Mouse (Mus musculus) olfactory bulb, adult 2 months (tissue): ENCODE measurements around the gene Rnft2. TPM values are rescaled to one million over a fixed set of nuclear protein-coding genes. Genes with fewer than 3 reads are reported as not detected.
A peak's percentile ranks its signal among the peaks of the same experiment; 100 is the strongest.

Experiments
- H3K27ac ChIP-seq: fragments of 200-500 bp; 2 replicates; pipeline ENCODE4 v1.5.1; 2012; ENCODE audit warnings: low read depth, low read length; ENCODE audit not compliant: insufficient read depth
- H3K4me1 ChIP-seq: fragments of 200-500 bp; 2 replicates; pipeline ENCODE4 v1.6.1; 2012; ENCODE audit warnings: low read length; ENCODE audit not compliant: control insufficient read depth, insufficient read depth
- H3K4me3 ChIP-seq: fragments of 200-500 bp; 2 replicates; pipeline ENCODE4 v1.5.1; 2012; ENCODE audit warnings: mild to moderate bottlenecking, low read depth, low read length, moderate library complexity; ENCODE audit not compliant: insufficient read depth
- CTCF ChIP-seq: fragments of 200-500 bp; IDR thresholded peaks from 2 replicates; pipeline ENCODE4 v1.5.1; 2012; ENCODE audit warnings: low read depth, mild to moderate bottlenecking, low read length, moderate library complexity; ENCODE audit not compliant: insufficient read depth
- POLR2A ChIP-seq: fragments of 200-500 bp; IDR thresholded peaks from 2 replicates; pipeline ENCODE4 v1.6.1; 2012; ENCODE audit warnings: mild to moderate bottlenecking, low read depth, low read length, moderate library complexity; ENCODE audit not compliant: insufficient read depth
- WGBS: fragments of 180-500 bp; shearing (Covaris S2); methylation state at CpG from one replicate; pipeline ENCODE4 v1.1.7; 2018; 5-methylcytosine and 5-hydroxymethylcytosine counted together
- polyA plus RNA-seq: library from polyadenylated mRNA; stranded (reverse); fragments of >200 nt; gene quantifications from 2 replicates; pipeline ENCODE4 v1.2.4, GENCODE M21; 2012; ENCODE audit warnings: low replicate concordance; ENCODE audit not compliant: missing spikeins, insufficient read depth, insufficient read length

Rnft2 gene
- polyA plus RNA-seq, 1 experiment = not detected

- TF ChIP-seq POLR2A (no peak), CTCF (no peak)
- Histone ChIP-seq H3K27ac (no peak overlapping the region), H3K4me3 (no peak overlapping the region), H3K4me1 (peaks cover 3% of the 10 kb centered on the region; the same call in 1 of the 2 replicates)
- 89% methylated on average over 9 of the region's 9 CpGs for WGBS
Measured at GRCm38 (mm10) chr5:118190491-118190890, 54.4 kb downstream of the Rnft2 start.

- H3K27ac ChIP-seq = no peak overlapping the region
- WGBS = 49% methylated on average over 6 of the region's 6 CpGs
- H3K4me3 ChIP-seq = no peak overlapping the region
- no peak for TF ChIP-seq CTCF
- no peak for TF ChIP-seq POLR2A
- H3K4me1 ChIP-seq = peaks cover 3% of the 10 kb centered on the region; the same call in 1 of the 2 replicates
Measured at GRCm38 (mm10) chr5:118188356-118188755, 56.6 kb downstream of the Rnft2 start.

GRCm38 (mm10) chr5:118186903-118187633 is 57.8 kb downstream of the Rnft2 start:
- TF ChIP-seq CTCF = no peak
- TF ChIP-seq POLR2A = no peak
- Histone ChIP-seq H3K27ac (no peak overlapping the region), H3K4me1 (peaks cover 3% of the 10 kb centered on the region; the same call in 1 of the 2 replicates), H3K4me3 (no peak overlapping the region)
- WGBS = 61% methylated on average over 9 of the region's 9 CpGs

GRCm38 (mm10) chr5:118177640-118178039 is 67.3 kb downstream of the Rnft2 start:
- H3K27ac ChIP-seq = no peak overlapping the region
- no peak overlapping the region for H3K4me3 ChIP-seq
- H3K4me1 ChIP-seq = peaks cover 5% of the 10 kb centered on the region; the same call in 1 of the 2 replicates
- TF ChIP-seq CTCF (no peak), POLR2A (no peak)
- WGBS = 65% methylated on average over 7 of the region's 7 CpGs

GRCm38 (mm10) chr5:118175137-118175536 is 69.8 kb downstream of the Rnft2 start:
- H3K4me3 ChIP-seq = no peak overlapping the region
- no peak overlapping the region for H3K27ac ChIP-seq
- WGBS = 31% methylated on average over 2 of the region's 2 CpGs
- no peak for TF ChIP-seq CTCF
- TF ChIP-seq POLR2A = no peak
- peaks cover 29% of the 10 kb centered on the region for H3K4me1 ChIP-seq

- Histone ChIP-seq H3K4me1 (peaks cover 32% of the 10 kb centered on the region), H3K27ac (no peak overlapping the region), H3K4me3 (0 out of 2 replicates have a peak overlapping the region, but pooled peaks have one; percentile 12)
- WGBS = 7% methylated on average over 22 of the region's 22 CpGs
- no peak for TF ChIP-seq CTCF
- no peak for TF ChIP-seq POLR2A
Measured at GRCm38 (mm10) chr5:118174310-118175009, 70.5 kb downstream of the Rnft2 start.

GRCm38 (mm10) chr5:118172078-118172723 is 72.7 kb downstream of the Rnft2 start:
- TF ChIP-seq CTCF (no peak), POLR2A (no peak)
- peaks cover 35% of the 10 kb centered on the region for H3K4me1 ChIP-seq
- 1% methylated on average over 27 of the region's 27 CpGs for WGBS
- H3K27ac ChIP-seq = no peak overlapping the region
- H3K4me3 ChIP-seq = peak overlapping the region; percentile 35

GRCm38 (mm10) chr5:118171665-118172064 is 73.3 kb downstream of the Rnft2 start:
- WGBS = under 1% methylated on average over 36 of the region's 36 CpGs
- TF ChIP-seq CTCF (no peak), POLR2A (no peak)
- peak overlapping the region; percentile 35 for H3K4me3 ChIP-seq
- peaks cover 35% of the 10 kb centered on the region for H3K4me1 ChIP-seq
- no peak overlapping the region for H3K27ac ChIP-seq
